Mouse (Mus musculus) lung, postnatal 0 days (tissue): ENCODE measurements around the gene Arhgap15. TPM values are rescaled to one million over a fixed set of nuclear protein-coding genes. Genes with fewer than 3 reads are reported as not detected.

Experiments used
- ATAC-seq: fragments of 200-750 bp; cut with Nextera tagmentation; 2 replicates; pipeline ENCODE4 v1.8.0; 2017; ENCODE audit warnings: moderate library complexity
- DNase-seq: peaks from one replicate; pipeline ENCODE4 v3.0.0-alpha.2; 2016; ENCODE audit warnings: low spot score
- H3K27ac ChIP-seq: fragments of 300-500 bp; sonication (generic); 2 replicates; pipeline ENCODE4 v1.5.1; 2014; ENCODE audit warnings: antibody characterized with exemption, mild to moderate bottlenecking, low read length, mixed read lengths
- H3K27me3 ChIP-seq: fragments of 300-500 bp; sonication (generic); replicated peaks from 2 replicates; pipeline ENCODE4 v1.6.1; 2014; ENCODE audit warnings: low read length, mixed read lengths; ENCODE audit not compliant: insufficient read depth
- H3K36me3 ChIP-seq: fragments of 300-500 bp; sonication (generic); 2 replicates; pipeline ENCODE4 v1.6.1; 2014; ENCODE audit warnings: low read length, mixed read lengths; ENCODE audit not compliant: insufficient read depth
- H3K4me1 ChIP-seq: fragments of 300-500 bp; sonication (generic); 2 replicates; pipeline ENCODE4 v1.6.1; 2014; ENCODE audit warnings: antibody characterized with exemption, low read depth, low read length, mixed read lengths; ENCODE audit not compliant: insufficient read depth
- H3K4me2 ChIP-seq: fragments of 300-500 bp; sonication (generic); replicated peaks from 2 replicates; pipeline ENCODE4 v1.6.1; 2014; ENCODE audit warnings: low read depth, mild to moderate bottlenecking, low read length, moderate library complexity, mixed read lengths
- H3K4me3 ChIP-seq: fragments of 300-500 bp; sonication (generic); 2 replicates; pipeline ENCODE4 v1.5.1; 2014; ENCODE audit warnings: low read depth, low read length
- H3K9ac ChIP-seq: fragments of 300-500 bp; sonication (generic); replicated peaks from 2 replicates; pipeline ENCODE4 v1.6.1; 2014; ENCODE audit warnings: low read depth, mild to moderate bottlenecking
- H3K9me3 ChIP-seq: fragments of 300-500 bp; sonication (generic); 2 replicates; pipeline ENCODE4 v1.6.1; 2016; ENCODE audit warnings: low read length, mixed read lengths
- CTCF ChIP-seq: IDR thresholded peaks from 2 replicates; pipeline ENCODE4 v1.5.1; 2016; ENCODE audit warnings: antibody characterized with exemption, mild to moderate bottlenecking
- EP300 ChIP-seq: IDR thresholded peaks from 2 replicates; pipeline ENCODE4 v1.6.1; 2016; ENCODE audit warnings: antibody characterized with exemption, mild to moderate bottlenecking, control low read depth
- WGBS: fragments of 180-500 bp; shearing (Covaris S2); extraction: QIAGEN DNeasy Blood & Tissue Kit; methylation state at CpG from one replicate; pipeline ENCODE4 v1.1.7; 2014; 5-methylcytosine and 5-hydroxymethylcytosine counted together
- polyA plus RNA-seq: library from polyadenylated mRNA; unstranded; fragments of >200 nt; fragmentation: Nextera tagmentation; extraction: Ambion mirVana; gene quantifications from 2 replicates; pipeline ENCODE4 v1.2.1, GENCODE M21; 2015

Gene Arhgap15
- polyA plus RNA-seq, 1 experiment from 2014 or later = 1.5 TPM

GRCm38 (mm10) chr2:43805960-43806744 is 57.5 kb downstream of the Arhgap15 start:
- DNase-seq (no peak), ATAC-seq (no peak)

GRCm38 (mm10) chr2:43815896-43816787 is 67.5 kb downstream of the Arhgap15 start:
- ATAC-seq (no peak), DNase-seq (no peak)
- TF ChIP-seq EP300 (no peak), CTCF (no peak)
- Histone ChIP-seq H3K36me3 (no peaks in the 10 kb centered on the region), H3K4me3 (no peak overlapping the region), H3K9ac (no peak overlapping the region), H3K4me1 (no peaks in the 10 kb centered on the region), H3K4me2 (no peak overlapping the region), H3K27me3 (no peaks in the 10 kb centered on the region), H3K9me3 (no peaks in the 10 kb centered on the region), H3K27ac (no peak overlapping the region)
- 68% methylated on average over 12 of the region's 12 CpGs for WGBS

More at GRCm38 (mm10) chr2:43805960-43806744, 57.5 kb downstream of the Arhgap15 start:
- H3K27ac ChIP-seq = no peak overlapping the region
- H3K4me1 ChIP-seq = no peaks in the 10 kb centered on the region
- no peaks in the 10 kb centered on the region for H3K27me3 ChIP-seq
- TF ChIP-seq CTCF (no peak), EP300 (no peak)
- H3K9ac ChIP-seq = no peak overlapping the region
- H3K4me2 ChIP-seq = no peak overlapping the region
- no peaks in the 10 kb centered on the region for H3K9me3 ChIP-seq
- no peaks in the 10 kb centered on the region for H3K36me3 ChIP-seq
- H3K4me3 ChIP-seq = no peak overlapping the region
- 65% methylated on average over 4 of the region's 4 CpGs for WGBS

- Histone ChIP-seq H3K4me3 (no peak overlapping the region), H3K27me3 (no peaks in the 10 kb centered on the region), H3K27ac (no peak overlapping the region), H3K9me3 (no peaks in the 10 kb centered on the region), H3K9ac (no peak overlapping the region), H3K4me2 (no peak overlapping the region), H3K36me3 (no peaks in the 10 kb centered on the region), H3K4me1 (no peaks in the 10 kb centered on the region)
- DNase-seq = no peak
- ATAC-seq = no peak
- WGBS = 82% methylated on average over 8 of the region's 8 CpGs
- TF ChIP-seq CTCF = no peak
- no peak for TF ChIP-seq EP300
These were observed 68.4 kb downstream of the Arhgap15 start for GRCm38 (mm10) chr2:43816788-43817581.

- H3K27ac ChIP-seq = no peak overlapping the region
- no peaks in the 10 kb centered on the region for H3K27me3 ChIP-seq
- TF ChIP-seq CTCF (no peak), EP300 (no peak)
- H3K9ac ChIP-seq = no peak overlapping the region
- no peaks in the 10 kb centered on the region for H3K4me1 ChIP-seq
- no peaks in the 10 kb centered on the region for H3K9me3 ChIP-seq
- 66% methylated on average over 5 of the region's 5 CpGs for WGBS
- no peak overlapping the region for H3K4me2 ChIP-seq
- ATAC-seq (no peak), DNase-seq (no peak)
- no peak overlapping the region for H3K4me3 ChIP-seq
- H3K36me3 ChIP-seq = no peaks in the 10 kb centered on the region
These were observed 87.3 kb downstream of the Arhgap15 start for GRCm38 (mm10) chr2:43835931-43836330.

- ATAC-seq = peak; percentile 55
- no peak overlapping the region for H3K4me3 ChIP-seq
- no peaks in the 10 kb centered on the region for H3K36me3 ChIP-seq
- no peak overlapping the region for H3K4me2 ChIP-seq
- TF ChIP-seq EP300 = peak; percentile 68
- TF ChIP-seq CTCF = no peak
- H3K27ac ChIP-seq = no peak overlapping the region
- peak; percentile 21 for DNase-seq
- H3K9ac ChIP-seq = no peak overlapping the region
- H3K9me3 ChIP-seq = no peaks in the 10 kb centered on the region
- WGBS = 40% methylated on average over 5 of the region's 5 CpGs
- H3K27me3 ChIP-seq = no peaks in the 10 kb centered on the region
- H3K4me1 ChIP-seq = no peaks in the 10 kb centered on the region
These were observed 93.0 kb downstream of the Arhgap15 start for GRCm38 (mm10) chr2:43841644-43842043.

- Histone ChIP-seq H3K27ac (no peak overlapping the region), H3K4me3 (no peak overlapping the region), H3K36me3 (no peaks in the 10 kb centered on the region), H3K4me1 (no peaks in the 10 kb centered on the region), H3K4me2 (no peak overlapping the region), H3K9me3 (no peaks in the 10 kb centered on the region), H3K9ac (no peak overlapping the region), H3K27me3 (no peaks in the 10 kb centered on the region)
- TF ChIP-seq EP300 = no peak
- TF ChIP-seq CTCF = peak; percentile 78
- 52% methylated on average over 3 of the region's 3 CpGs for WGBS
- ATAC-seq = no peak
- peak; percentile 62 for DNase-seq
These were observed 102.6 kb downstream of the Arhgap15 start for GRCm38 (mm10) chr2:43851195-43851594.
